Mouse (Mus musculus): ENCODE measurements at regions not wholly inside any gene's neighbourhood (a gene's known extent, or its start where the extent isn't known, plus 50 kb on each side); places are given as distances from the start of the nearest gene placed in this dataset.

- TF ChIP-seq CTCF (conservative IDR thresholded peaks at IDR 0.05; ENCODE audit: insufficient read depth, insufficient read length, low read depth, low read length) (no peak), POLR2A (IDR thresholded peaks at IDR 0.05; ENCODE audit: low read depth, low read length) (no peak)
Observed at GRCm38 (mm10) chr1:35754170-35754569, 314.0 kb upstream of the Hs6st1 start.

All from kidney, adult 2 months (tissue).